Mouse (Mus musculus): ENCODE data around the gene Foxk2. TPM values are rescaled to one million over a fixed set of nuclear protein-coding genes. Genes with fewer than 3 reads are reported as not detected.
"Not testable (repeated sequence)": the region's sequence is repeated elsewhere in the genome, so short reads cannot be mapped to it uniquely, and the experiment has no call there.

Foxk2 gene
- polyA plus RNA-seq, 1 experiment from 2014 or later, result 6.3 TPM

GRCm38 (mm10) chr11:121294771-121295170 is 35.0 kb downstream of the Foxk2 start:
- H3K36me3 ChIP-seq, result peaks cover 38% of the 10 kb centered on the region

GRCm38 (mm10) chr11:121298493-121298892 is 38.7 kb downstream of the Foxk2 start:
- no peak overlapping the region for H3K27ac ChIP-seq
- H3K9ac ChIP-seq, result no peak overlapping the region
- H3K4me2 ChIP-seq (replicated peaks), result no peak overlapping the region
- WGBS, result 85% methylated on average over 8 of the region's 8 CpGs
- no peak for ATAC-seq
- H3K27me3 ChIP-seq (replicated peaks), result no peaks in the 10 kb centered on the region
- H3K4me3 ChIP-seq (replicated peaks), result no peak overlapping the region
- peaks cover 45% of the 10 kb centered on the region for H3K36me3 ChIP-seq
- no peaks in the 10 kb centered on the region for H3K9me3 ChIP-seq
- no peaks in the 10 kb centered on the region for H3K4me1 ChIP-seq (replicated peaks)

More at GRCm38 (mm10) chr11:121294771-121295170, 35.0 kb downstream of the Foxk2 start:
- no peak overlapping the region for H3K4me3 ChIP-seq (replicated peaks)
- WGBS, result 93% methylated on average over 5 of the region's 5 CpGs
- no peaks in the 10 kb centered on the region for H3K4me1 ChIP-seq (replicated peaks)
- H3K4me2 ChIP-seq (replicated peaks), result no peak overlapping the region
- ATAC-seq, result no peak
- no peaks in the 10 kb centered on the region for H3K9me3 ChIP-seq
- H3K27ac ChIP-seq, result no peak overlapping the region
- no peaks in the 10 kb centered on the region for H3K27me3 ChIP-seq (replicated peaks)
- H3K9ac ChIP-seq, result no peak overlapping the region

- H3K9me3 ChIP-seq, result no peaks in the 10 kb centered on the region
- no peak overlapping the region for H3K4me3 ChIP-seq (replicated peaks)
- no peak overlapping the region for H3K4me2 ChIP-seq (replicated peaks)
- no peak for ATAC-seq
- WGBS, result 93% methylated on average over 9 of the region's 9 CpGs
- no peak overlapping the region for H3K27ac ChIP-seq
- peaks cover 47% of the 10 kb centered on the region for H3K36me3 ChIP-seq
- H3K27me3 ChIP-seq (replicated peaks), result no peaks in the 10 kb centered on the region
- no peaks in the 10 kb centered on the region for H3K4me1 ChIP-seq (replicated peaks)
- H3K9ac ChIP-seq, result no peak overlapping the region
Measured at GRCm38 (mm10) chr11:121300265-121300664, 40.5 kb downstream of the Foxk2 start.

GRCm38 (mm10) chr11:121305371-121305770 is 45.6 kb downstream of the Foxk2 start:
- Histone ChIP-seq H3K36me3 (peaks cover 34% of the 10 kb centered on the region), H3K27me3 (replicated peaks) (no peaks in the 10 kb centered on the region), H3K4me2 (replicated peaks) (no peak overlapping the region), H3K9ac (no peak overlapping the region), H3K27ac (no peak overlapping the region), H3K4me1 (replicated peaks) (no peaks in the 10 kb centered on the region), H3K4me3 (replicated peaks) (no peak overlapping the region), H3K9me3 (no peaks in the 10 kb centered on the region)
- WGBS, result 89% methylated on average over 6 of the region's 6 CpGs
- ATAC-seq, result no peak

GRCm38 (mm10) chr11:121306608-121307007 is 46.8 kb downstream of the Foxk2 start:
- no peak overlapping the region for H3K4me2 ChIP-seq (replicated peaks)
- peaks cover 35% of the 10 kb centered on the region for H3K36me3 ChIP-seq
- ATAC-seq, result no peak
- H3K4me1 ChIP-seq (replicated peaks), result no peaks in the 10 kb centered on the region
- WGBS, result 95% methylated on average over 8 of the region's 8 CpGs
- H3K9me3 ChIP-seq, result no peaks in the 10 kb centered on the region
- no peak overlapping the region for H3K9ac ChIP-seq
- H3K4me3 ChIP-seq (replicated peaks), result no peak overlapping the region
- H3K27ac ChIP-seq, result no peak overlapping the region
- no peaks in the 10 kb centered on the region for H3K27me3 ChIP-seq (replicated peaks)

- WGBS, result 75% methylated on average over 6 of the region's 6 CpGs
- H3K9me3 ChIP-seq; ATAC-seq; H3K9ac ChIP-seq; H3K4me3 ChIP-seq (replicated peaks); H3K4me2 ChIP-seq (replicated peaks); H3K27ac ChIP-seq; H3K27me3 ChIP-seq (replicated peaks); H3K4me1 ChIP-seq (replicated peaks): not testable (repeated sequence)
- peaks cover 27% of the 10 kb centered on the region for H3K36me3 ChIP-seq
Measured at GRCm38 (mm10) chr11:121307712-121308111, 47.9 kb downstream of the Foxk2 start.

GRCm38 (mm10) chr11:121326034-121326433 is 66.2 kb downstream of the Foxk2 start:
- H3K4me2 ChIP-seq (replicated peaks), result no peak overlapping the region
- no peaks in the 10 kb centered on the region for H3K27me3 ChIP-seq (replicated peaks)
- no peak overlapping the region for H3K4me3 ChIP-seq (replicated peaks)
- H3K36me3 ChIP-seq, result peaks cover 17% of the 10 kb centered on the region
- no peaks in the 10 kb centered on the region for H3K4me1 ChIP-seq (replicated peaks)
- no peaks in the 10 kb centered on the region for H3K9me3 ChIP-seq
- no peak overlapping the region for H3K27ac ChIP-seq
- no peak overlapping the region for H3K9ac ChIP-seq
- 64% methylated on average over 1 of the region's 1 CpGs for WGBS
- ATAC-seq, result no peak

- peaks cover 17% of the 10 kb centered on the region for H3K36me3 ChIP-seq
- no peak overlapping the region for H3K4me2 ChIP-seq (replicated peaks)
- no peaks in the 10 kb centered on the region for H3K4me1 ChIP-seq (replicated peaks)
- WGBS, result 93% methylated on average over 5 of the region's 5 CpGs
- no peak overlapping the region for H3K27ac ChIP-seq
- H3K4me3 ChIP-seq (replicated peaks), result no peak overlapping the region
- no peaks in the 10 kb centered on the region for H3K27me3 ChIP-seq (replicated peaks)
- H3K9me3 ChIP-seq, result no peaks in the 10 kb centered on the region
- no peak overlapping the region for H3K9ac ChIP-seq
- no peak for ATAC-seq
Measured at GRCm38 (mm10) chr11:121326681-121327080, 66.9 kb downstream of the Foxk2 start.

GRCm38 (mm10) chr11:121328206-121328605 is 68.4 kb downstream of the Foxk2 start:
- Histone ChIP-seq H3K9ac (no peak overlapping the region), H3K9me3 (no peaks in the 10 kb centered on the region), H3K36me3 (peaks cover 22% of the 10 kb centered on the region), H3K4me3 (replicated peaks) (no peak overlapping the region), H3K27ac (no peak overlapping the region), H3K4me1 (replicated peaks) (no peaks in the 10 kb centered on the region), H3K27me3 (replicated peaks) (no peaks in the 10 kb centered on the region), H3K4me2 (replicated peaks) (no peak overlapping the region)
- WGBS, result 92% methylated on average over 9 of the region's 9 CpGs
- no peak for ATAC-seq

GRCm38 (mm10) chr11:121328619-121329018 is 68.8 kb downstream of the Foxk2 start:
- Histone ChIP-seq H3K27ac (no peak overlapping the region), H3K36me3 (peaks cover 22% of the 10 kb centered on the region)

GRCm38 (mm10) chr11:121331641-121332040 is 71.9 kb downstream of the Foxk2 start:
- H3K9me3 ChIP-seq, result no peaks in the 10 kb centered on the region
- 88% methylated on average over 3 of the region's 3 CpGs for WGBS
- H3K4me3 ChIP-seq (replicated peaks), result no peak overlapping the region
- no peak overlapping the region for H3K4me2 ChIP-seq (replicated peaks)
- no peak overlapping the region for H3K9ac ChIP-seq
- H3K27ac ChIP-seq, result no peak overlapping the region
- no peaks in the 10 kb centered on the region for H3K27me3 ChIP-seq (replicated peaks)
- H3K4me1 ChIP-seq (replicated peaks), result no peaks in the 10 kb centered on the region
- peaks cover 38% of the 10 kb centered on the region for H3K36me3 ChIP-seq
- ATAC-seq, result no peak

More at GRCm38 (mm10) chr11:121328619-121329018, 68.8 kb downstream of the Foxk2 start:
- H3K27me3 ChIP-seq (replicated peaks), result no peaks in the 10 kb centered on the region
- ATAC-seq, result no peak
- H3K4me2 ChIP-seq (replicated peaks), result no peak overlapping the region
- H3K9ac ChIP-seq, result no peak overlapping the region
- no peaks in the 10 kb centered on the region for H3K9me3 ChIP-seq
- H3K4me1 ChIP-seq (replicated peaks), result no peaks in the 10 kb centered on the region
- no peak overlapping the region for H3K4me3 ChIP-seq (replicated peaks)

- Histone ChIP-seq H3K27ac (no peak overlapping the region), H3K4me1 (replicated peaks) (no peaks in the 10 kb centered on the region), H3K27me3 (replicated peaks) (no peaks in the 10 kb centered on the region), H3K36me3 (peaks cover 7% of the 10 kb centered on the region), H3K9me3 (no peaks in the 10 kb centered on the region), H3K4me3 (replicated peaks) (no peak overlapping the region), H3K9ac (no peak overlapping the region), H3K4me2 (replicated peaks) (no peak overlapping the region)
- ATAC-seq, result no peak
- WGBS, result 96% methylated on average over 1 of the region's 1 CpGs
Measured at GRCm38 (mm10) chr11:121339647-121340046, 79.9 kb downstream of the Foxk2 start.

- ATAC-seq, result no peak
- Histone ChIP-seq H3K4me3 (replicated peaks) (no peak overlapping the region), H3K9ac (no peak overlapping the region), H3K4me1 (replicated peaks) (no peaks in the 10 kb centered on the region), H3K9me3 (no peaks in the 10 kb centered on the region), H3K27me3 (replicated peaks) (no peaks in the 10 kb centered on the region), H3K27ac (no peak overlapping the region), H3K36me3 (peaks cover 5% of the 10 kb centered on the region), H3K4me2 (replicated peaks) (no peak overlapping the region)
- 79% methylated on average over 1 of the region's 1 CpGs for WGBS
Measured at GRCm38 (mm10) chr11:121340287-121340686, 80.5 kb downstream of the Foxk2 start.
